Mouse (Mus musculus) megakaryocyte, embryonic 14.5 days (primary cell): Measurements from ENCODE around the gene Tln2.

Experiments
- FLI1 ChIP-seq: IDR thresholded peaks from 2 replicates; pipeline ENCODE4 v1.6.1; 2012; ENCODE audit warnings: low read length, inconsistent platforms, mixed read lengths
- GATA1 ChIP-seq: IDR thresholded peaks from 3 replicates; pipeline ENCODE4 v1.6.1; 2012; ENCODE audit warnings: mixed read lengths, low read length, inconsistent platforms, borderline replicate concordance

DNA sequence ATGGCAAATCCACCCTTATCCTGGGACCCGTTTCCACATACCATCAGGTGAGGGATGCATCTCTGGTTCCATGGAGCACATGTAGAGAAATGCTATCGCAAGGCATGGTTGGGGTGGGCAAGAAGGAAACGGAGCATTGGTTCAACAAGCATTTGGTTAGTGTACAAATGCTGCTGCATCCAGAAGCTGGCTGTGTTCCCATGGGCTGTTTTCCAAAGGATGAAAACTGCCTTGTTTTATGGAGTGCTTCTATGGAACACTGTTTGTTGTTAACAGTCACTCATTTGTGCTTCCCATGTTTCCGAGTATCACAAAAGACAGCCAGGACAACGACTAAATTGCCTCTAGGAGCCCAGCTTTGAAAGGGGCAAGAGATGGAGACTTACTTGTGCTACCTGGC lies 35.7 kb upstream of the Tln2 start:
- TF ChIP-seq GATA1: no peak
- TF ChIP-seq FLI1: no peak
